Mouse (Mus musculus): Measurements from ENCODE around the gene Plbd2. TPM values are rescaled to one million over a fixed set of nuclear protein-coding genes. Genes with fewer than 3 reads are reported as not detected.
A peak's percentile ranks its signal among the peaks of the same experiment; 100 is the strongest.

Gene Plbd2
- 42.5 and 43.0 TPM in 2 replicates for polyA plus RNA-seq (2016; fragmentation: Nextera tagmentation; extraction: Ambion mirVana)

DNA sequence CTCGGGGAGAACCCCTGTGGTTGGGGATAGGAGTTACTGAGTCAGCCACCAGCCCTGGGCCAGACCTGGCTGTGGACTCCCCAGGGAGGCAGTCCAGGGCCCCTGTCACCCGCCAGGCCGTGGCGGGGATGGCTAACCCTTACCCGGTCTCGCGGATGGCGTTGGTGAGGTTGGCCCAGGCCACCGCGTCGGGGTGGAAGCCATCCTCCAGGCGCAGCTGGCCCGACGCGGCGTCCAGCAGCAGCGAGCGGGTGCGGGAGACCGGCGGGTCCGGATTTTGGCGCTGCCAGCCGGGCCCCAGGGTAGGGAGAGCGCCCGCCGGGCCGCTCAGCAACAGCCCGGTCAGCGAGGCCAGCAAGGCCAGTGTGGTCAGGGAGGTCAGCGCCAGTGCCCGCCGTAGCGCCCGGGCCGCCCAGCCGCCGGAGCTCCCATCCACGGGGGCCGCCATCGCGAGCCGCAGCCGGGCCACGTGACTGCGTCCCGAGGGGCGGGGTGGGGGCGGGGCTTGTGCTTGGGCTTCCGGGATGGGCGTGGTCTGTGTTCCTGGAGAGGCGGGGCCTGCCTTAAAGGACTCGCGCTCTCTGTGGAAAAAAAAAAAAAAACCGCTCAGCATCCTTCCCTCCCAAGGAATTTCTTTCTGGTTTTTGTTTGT lies at the start of gene Plbd2:
Gene Plbd2, minus strand, starts transcription at position 482 of the 652 bp plus-strand sequence.
- Histone ChIP-seq H3K27ac (peak within 1 kb of the TSS; percentile 89), H3K4me3 (peak within 1 kb of the TSS; percentile 96), H3K36me3 (peaks cover 9% of the 10 kb centered on the region), H3K27me3 (ENCODE audit: insufficient read depth, poor library complexity, severe bottlenecking) (no peaks in the 10 kb centered on the region; the same call in 1 of the 2 replicates), H3K9me3 (no peaks in the 10 kb centered on the region), H3K4me1 (replicated peaks) (peaks cover 26% of the 10 kb centered on the region)
- DNase-seq (ENCODE audit: low spot score) = peak; percentile 96
- under 1% methylated on average over 55 of the region's 55 CpGs for WGBS

GRCm38 (mm10) chr5:120550673-120551072 lies 47.2 kb upstream of the Plbd2 start:
- no peak for DNase-seq (ENCODE audit: low spot score)
- Histone ChIP-seq H3K27me3 (ENCODE audit: insufficient read depth, poor library complexity, severe bottlenecking) (no peaks in the 10 kb centered on the region), H3K27ac (no peak overlapping the region), H3K36me3 (peaks cover 57% of the 10 kb centered on the region), H3K4me1 (replicated peaks) (peaks cover 24% of the 10 kb centered on the region), H3K4me3 (no peak overlapping the region), H3K9me3 (no peaks in the 10 kb centered on the region)
- WGBS = 95% methylated on average over 5 of the region's 5 CpGs

GRCm38 (mm10) chr5:120550137-120550536 lies 46.7 kb upstream of the Plbd2 start:
- Histone ChIP-seq H3K36me3 (peaks cover 52% of the 10 kb centered on the region), H3K4me1 (replicated peaks) (peaks cover 24% of the 10 kb centered on the region), H3K27ac (no peak overlapping the region), H3K27me3 (ENCODE audit: insufficient read depth, poor library complexity, severe bottlenecking) (no peaks in the 10 kb centered on the region), H3K9me3 (no peaks in the 10 kb centered on the region), H3K4me3 (no peak overlapping the region)
- WGBS = 84% methylated on average over 5 of the region's 5 CpGs
- DNase-seq (ENCODE audit: low spot score) = no peak

DNA sequence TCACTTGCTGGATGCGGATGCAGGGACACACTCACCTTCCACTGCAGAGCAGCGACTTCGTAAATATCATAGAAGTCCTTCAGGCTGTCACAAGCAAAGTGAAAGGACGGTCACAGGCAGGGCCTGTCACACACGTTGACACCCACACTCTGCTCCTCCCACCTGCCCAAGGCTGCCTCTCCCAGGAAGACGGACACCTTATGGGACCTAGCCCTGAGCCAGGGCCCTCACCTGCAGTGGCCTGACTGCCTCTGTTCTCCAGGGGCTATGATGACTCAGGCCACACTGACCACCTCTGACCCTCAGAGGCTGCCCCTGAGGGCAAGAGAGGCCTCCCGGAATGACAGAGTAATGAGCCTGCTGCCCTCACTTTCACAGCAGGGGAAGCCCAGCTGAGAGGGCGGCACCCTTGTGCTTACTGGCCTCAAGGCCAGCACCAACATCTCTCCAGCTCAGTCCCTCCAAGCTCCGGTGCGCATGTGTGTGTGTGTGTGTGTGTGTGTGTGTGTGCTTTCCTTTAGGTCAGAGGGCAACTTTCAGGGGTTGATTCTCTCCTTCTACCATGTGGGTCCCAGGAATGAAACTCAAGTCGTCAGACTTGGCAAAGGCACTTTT lies 44.9 kb upstream of the Plbd2 start:
- no peaks in the 10 kb centered on the region for H3K9me3 ChIP-seq
- H3K4me3 ChIP-seq = no peak overlapping the region
- no peak for DNase-seq (ENCODE audit: low spot score)
- peaks cover 42% of the 10 kb centered on the region for H3K36me3 ChIP-seq
- WGBS = 62% methylated on average over 11 of the region's 11 CpGs
- peaks cover 24% of the 10 kb centered on the region for H3K4me1 ChIP-seq (replicated peaks)
- H3K27me3 ChIP-seq (ENCODE audit: insufficient read depth, poor library complexity, severe bottlenecking) = no peaks in the 10 kb centered on the region
- H3K27ac ChIP-seq = peak overlapping the region; percentile 51; the same call in 1 of the 2 replicates

DNA sequence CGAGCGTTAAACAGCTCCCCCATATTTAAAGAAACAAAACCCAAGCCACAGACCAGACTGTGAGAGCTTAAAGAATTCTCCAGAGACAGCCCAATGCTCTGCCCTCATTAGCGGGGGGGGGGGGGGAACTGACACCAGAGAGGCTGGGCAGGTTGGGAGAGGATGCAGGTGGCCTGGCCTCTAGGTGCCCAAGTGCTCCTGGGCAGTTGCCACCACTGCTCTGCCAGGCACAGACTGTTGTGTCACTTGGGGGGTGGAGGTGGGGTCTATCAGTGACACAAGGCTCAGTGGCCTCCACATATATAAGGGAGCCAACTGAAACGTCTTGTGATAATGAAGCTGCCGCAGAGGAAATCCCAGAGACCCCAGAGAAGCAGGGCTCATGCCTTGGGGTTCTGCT lies 33.2 kb upstream of the Plbd2 start:
- no peak overlapping the region for H3K4me3 ChIP-seq
- H3K4me1 ChIP-seq (replicated peaks) = peaks cover 42% of the 10 kb centered on the region
- 65% methylated on average over 5 of the region's 5 CpGs for WGBS
- H3K36me3 ChIP-seq = peaks cover 46% of the 10 kb centered on the region
- no peak for DNase-seq (ENCODE audit: low spot score)
- H3K27ac ChIP-seq = peak overlapping the region; percentile 70; the same call in 1 of the 2 replicates
- H3K27me3 ChIP-seq (ENCODE audit: insufficient read depth, poor library complexity, severe bottlenecking) = no peaks in the 10 kb centered on the region
- H3K9me3 ChIP-seq = no peaks in the 10 kb centered on the region

- no peak for DNase-seq (ENCODE audit: low spot score)
- no peaks in the 10 kb centered on the region for H3K27me3 ChIP-seq (ENCODE audit: insufficient read depth, poor library complexity, severe bottlenecking)
- H3K36me3 ChIP-seq = peaks cover 40% of the 10 kb centered on the region
- H3K4me1 ChIP-seq (replicated peaks) = peaks cover 39% of the 10 kb centered on the region
- no peaks in the 10 kb centered on the region for H3K9me3 ChIP-seq
- 72% methylated on average over 13 of the region's 13 CpGs for WGBS
- peak overlapping the region; percentile 70; the same call in 1 of the 2 replicates for H3K27ac ChIP-seq
- H3K4me3 ChIP-seq = no peak overlapping the region
Observed at GRCm38 (mm10) chr5:120536046-120536445, 32.6 kb upstream of the Plbd2 start.

DNA sequence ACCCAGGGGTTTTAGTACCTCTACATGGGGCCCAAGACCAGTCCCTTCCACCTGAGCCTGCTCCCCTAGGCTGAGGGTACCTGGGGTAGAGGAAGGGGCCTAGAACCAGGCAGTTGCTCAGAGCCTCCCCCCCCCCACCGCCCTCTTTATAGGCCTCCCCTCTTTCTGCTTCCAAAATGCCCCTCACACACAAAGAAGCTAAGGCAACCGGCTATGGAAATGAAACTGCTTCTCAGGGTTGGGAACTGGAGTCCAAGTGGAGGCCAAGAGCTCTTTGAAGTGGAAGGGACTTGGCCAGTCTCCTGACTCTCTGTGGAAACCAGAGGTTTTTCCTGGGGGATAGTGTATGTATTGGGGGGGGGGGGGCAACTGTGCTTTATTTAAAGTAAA lies 31.3 kb upstream of the Plbd2 start:
- no peaks in the 10 kb centered on the region for H3K27me3 ChIP-seq (ENCODE audit: insufficient read depth, poor library complexity, severe bottlenecking)
- DNase-seq (ENCODE audit: low spot score) = no peak
- peaks cover 32% of the 10 kb centered on the region for H3K36me3 ChIP-seq
- H3K4me3 ChIP-seq = no peak overlapping the region
- no peaks in the 10 kb centered on the region for H3K9me3 ChIP-seq
- H3K4me1 ChIP-seq (replicated peaks) = peaks cover 39% of the 10 kb centered on the region
- H3K27ac ChIP-seq = peak overlapping the region; percentile 70
- WGBS = 63% methylated on average over 2 of the region's 2 CpGs

DNA sequence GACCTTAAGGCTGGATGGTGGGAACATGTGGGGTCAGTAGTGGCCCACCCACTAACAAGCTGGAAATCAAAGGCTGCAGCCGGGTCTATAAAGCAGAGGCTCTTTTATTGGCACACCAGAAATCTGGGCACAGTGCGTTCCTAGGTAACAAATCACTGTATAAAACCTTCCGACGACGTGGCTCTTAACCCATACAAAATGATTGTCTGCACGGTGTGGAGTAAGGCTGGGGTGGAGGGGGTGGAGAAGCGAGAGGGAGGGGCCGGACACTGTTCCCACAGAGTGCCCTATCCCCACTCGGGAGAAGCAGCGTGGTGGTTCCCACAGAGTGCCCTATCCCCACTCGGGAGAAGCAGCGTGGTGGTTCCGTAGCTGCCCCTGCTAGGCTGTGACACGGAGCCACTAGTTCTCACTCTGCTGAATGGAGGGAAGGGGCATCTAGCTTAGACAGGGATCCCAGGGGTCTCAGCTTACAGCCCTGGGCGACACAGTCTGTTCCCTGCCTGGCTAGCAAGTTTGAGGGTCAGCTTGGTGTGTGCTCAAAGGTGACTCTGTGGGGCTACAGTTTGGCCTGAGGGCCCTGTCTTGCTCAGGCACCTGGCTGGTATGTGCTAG lies 30.8 kb upstream of the Plbd2 start:
- Histone ChIP-seq H3K36me3 (peaks cover 31% of the 10 kb centered on the region), H3K27me3 (ENCODE audit: insufficient read depth, poor library complexity, severe bottlenecking) (no peaks in the 10 kb centered on the region), H3K9me3 (no peaks in the 10 kb centered on the region), H3K4me3 (no peak overlapping the region), H3K4me1 (replicated peaks) (peaks cover 39% of the 10 kb centered on the region), H3K27ac (peak overlapping the region; percentile 70)
- WGBS = 73% methylated on average over 15 of the region's 15 CpGs
- no peak for DNase-seq (ENCODE audit: low spot score)

DNA sequence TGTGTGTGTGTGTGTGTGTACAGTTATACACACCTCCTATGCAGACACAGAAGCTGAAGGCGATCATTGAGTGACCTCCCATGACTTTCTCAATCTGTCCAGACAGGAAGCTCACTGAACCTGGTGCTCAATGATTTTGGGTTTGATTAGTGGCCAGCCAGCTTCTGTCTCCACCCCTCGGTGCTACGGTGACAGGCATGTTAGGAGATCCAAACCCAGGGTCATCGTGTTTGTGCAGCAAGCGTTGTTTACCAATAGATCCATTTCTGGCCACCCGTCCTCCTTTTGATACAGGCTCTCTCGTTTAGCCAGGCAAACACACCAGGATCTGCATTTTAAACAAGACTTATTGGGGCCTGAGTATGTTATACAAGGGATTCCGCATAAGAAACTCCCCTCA lies 28.2 kb upstream of the Plbd2 start:
- DNase-seq (ENCODE audit: low spot score) = no peak
- Histone ChIP-seq H3K4me3 (no peak overlapping the region), H3K4me1 (replicated peaks) (peaks cover 37% of the 10 kb centered on the region), H3K27ac (no peak overlapping the region), H3K27me3 (ENCODE audit: insufficient read depth, poor library complexity, severe bottlenecking) (no peaks in the 10 kb centered on the region), H3K36me3 (peaks cover 8% of the 10 kb centered on the region), H3K9me3 (no peaks in the 10 kb centered on the region)
- 86% methylated on average over 8 of the region's 8 CpGs for WGBS

DNA sequence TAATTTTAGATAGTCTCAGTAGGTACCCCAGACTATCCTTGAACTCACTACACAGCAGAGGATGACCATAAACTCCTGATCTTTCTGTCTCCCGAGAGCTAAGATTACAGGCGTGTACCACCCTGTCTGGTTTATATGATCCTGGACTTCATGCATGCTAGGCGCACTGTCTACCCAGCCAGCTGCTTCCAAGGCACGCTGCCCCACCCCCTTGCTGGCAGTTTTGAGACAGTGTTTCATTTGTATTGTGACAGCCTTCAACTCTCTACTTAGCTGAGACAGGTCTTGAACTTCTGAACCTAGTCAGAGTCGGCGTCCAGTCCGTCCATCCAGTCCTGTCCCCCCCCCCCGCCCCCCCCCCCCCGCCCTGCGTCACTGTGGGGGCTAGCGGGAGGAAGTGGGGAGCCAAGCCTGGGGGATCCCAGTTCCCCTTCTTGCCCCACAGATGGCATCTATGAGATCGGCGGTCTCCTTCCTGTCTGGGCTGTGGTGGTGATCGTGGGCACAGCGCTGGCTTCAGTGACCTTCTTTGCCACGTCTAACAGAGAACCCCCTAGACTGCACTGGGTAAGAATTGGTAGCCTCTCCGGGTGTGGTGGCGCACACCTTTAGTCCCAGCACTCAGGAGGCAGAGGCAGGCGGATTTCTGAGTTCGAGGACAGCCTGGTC lies 24.0 kb upstream of the Plbd2 start:
- H3K4me3 ChIP-seq = no peak overlapping the region
- DNase-seq (ENCODE audit: low spot score) = no peak
- H3K36me3 ChIP-seq = peaks cover 16% of the 10 kb centered on the region
- 88% methylated on average over 20 of the region's 20 CpGs for WGBS
- H3K27me3 ChIP-seq (ENCODE audit: insufficient read depth, poor library complexity, severe bottlenecking) = no peaks in the 10 kb centered on the region
- no peak overlapping the region for H3K27ac ChIP-seq
- H3K9me3 ChIP-seq = no peaks in the 10 kb centered on the region
- peaks cover 10% of the 10 kb centered on the region for H3K4me1 ChIP-seq (replicated peaks)

GRCm38 (mm10) chr5:120526311-120526710 lies 22.9 kb upstream of the Plbd2 start:
- H3K36me3 ChIP-seq = peaks cover 16% of the 10 kb centered on the region
- no peaks in the 10 kb centered on the region for H3K27me3 ChIP-seq (ENCODE audit: insufficient read depth, poor library complexity, severe bottlenecking)
- no peak overlapping the region for H3K27ac ChIP-seq
- WGBS = 79% methylated on average over 11 of the region's 11 CpGs
- no peaks in the 10 kb centered on the region for H3K9me3 ChIP-seq
- no peak overlapping the region for H3K4me3 ChIP-seq
- DNase-seq (ENCODE audit: low spot score) = no peak
- H3K4me1 ChIP-seq (replicated peaks) = peaks cover 10% of the 10 kb centered on the region

GRCm38 (mm10) chr5:120525737-120526136 lies 22.3 kb upstream of the Plbd2 start:
- WGBS = 37% methylated on average over 5 of the region's 5 CpGs
- Histone ChIP-seq H3K27me3 (ENCODE audit: insufficient read depth, poor library complexity, severe bottlenecking) (no peaks in the 10 kb centered on the region), H3K36me3 (peaks cover 14% of the 10 kb centered on the region), H3K27ac (no peak overlapping the region; the same call in 1 of the 2 replicates), H3K4me3 (no peak overlapping the region), H3K9me3 (no peaks in the 10 kb centered on the region), H3K4me1 (replicated peaks) (peaks cover 10% of the 10 kb centered on the region)
- DNase-seq (ENCODE audit: low spot score) = no peak

DNA sequence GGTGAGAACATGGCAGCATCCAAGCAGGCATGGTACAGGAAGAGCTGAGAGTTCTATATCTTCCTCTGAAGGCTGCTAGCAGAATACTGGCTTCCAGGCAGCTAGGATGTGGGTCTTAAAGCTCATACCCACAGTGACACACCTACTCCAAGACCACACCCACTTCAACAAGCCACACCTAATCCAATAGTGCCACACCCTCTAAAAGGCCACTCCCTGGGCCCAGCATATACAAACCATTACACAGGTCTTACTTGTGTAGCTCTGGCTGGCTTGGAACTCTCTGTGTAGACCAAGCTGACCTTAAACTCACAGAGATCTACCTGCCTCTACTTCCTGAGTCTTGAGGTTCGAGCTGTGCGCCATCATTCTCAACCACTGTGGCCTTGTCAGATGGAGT lies 21.3 kb upstream of the Plbd2 start:
- Histone ChIP-seq H3K4me3 (no peak overlapping the region), H3K27ac (no peak overlapping the region), H3K9me3 (no peaks in the 10 kb centered on the region), H3K4me1 (replicated peaks) (peaks cover 10% of the 10 kb centered on the region), H3K27me3 (ENCODE audit: insufficient read depth, poor library complexity, severe bottlenecking) (no peaks in the 10 kb centered on the region), H3K36me3 (peaks cover 13% of the 10 kb centered on the region; the same call in 1 of the 2 replicates)
- 92% methylated on average over 2 of the region's 2 CpGs for WGBS
- DNase-seq (ENCODE audit: low spot score) = no peak
